Comparison of ENCODE assay signal across 10 mouse cellular contexts in genomic region chr14:12531101-12531500, GRCm38 (mm10).
DNase-seq lines count a peak whose midpoint lies in the region; ATAC-seq and TF ChIP-seq lines count a peak whose summit lies in the region.
"Had no signal": no experiment of that assay in that cellular context is flagged by ENCODE, and none has a peak within 500 bp of the region (broad histone marks: within the 10 kb centered on the region; RNA-seq: fewer than 3 reads in every experiment).

No protein-coding gene starts in this region.

- H3K9ac ChIP-seq in liver, postnatal 0 days (replicated peaks), result no peak overlapping the region
- H3K9ac ChIP-seq in liver, embryonic 12.5 days, result no peak overlapping the region
- no peak overlapping the region for H3K9ac ChIP-seq in hindbrain, embryonic 11.5 days (ENCODE audit: low read depth, low read length)
- no peak overlapping the region for H3K9ac ChIP-seq in limb, embryonic 11.5 days (ENCODE audit: low read length)
- H3K9ac ChIP-seq in stomach, postnatal 0 days (ENCODE audit: low read length), result no peak overlapping the region
- no peak overlapping the region for H3K9ac ChIP-seq in heart, embryonic 11.5 days (ENCODE audit: low read depth, low read length)
- H3K9ac ChIP-seq: limb, embryonic 12.5 days; stomach, embryonic 15.5 days had no signal

- no peaks in the 10 kb centered on the region for H3K36me3 ChIP-seq in liver, postnatal 0 days (replicated peaks; ENCODE audit: insufficient read depth, low read length)
- no peaks in the 10 kb centered on the region for H3K36me3 ChIP-seq in liver, embryonic 12.5 days
- no peaks in the 10 kb centered on the region for H3K36me3 ChIP-seq in hindbrain, embryonic 11.5 days (ENCODE audit: control insufficient read depth, insufficient read depth, low read length)
- no peaks in the 10 kb centered on the region for H3K36me3 ChIP-seq in limb, embryonic 11.5 days (ENCODE audit: control insufficient read depth, insufficient read depth, low read length)
- H3K36me3 ChIP-seq in stomach, postnatal 0 days (ENCODE audit: control insufficient read depth, insufficient read depth, low read length), result no peaks in the 10 kb centered on the region
- no peaks in the 10 kb centered on the region for H3K36me3 ChIP-seq in heart, embryonic 11.5 days (ENCODE audit: control insufficient read depth, insufficient read depth, low read length)
- H3K36me3 ChIP-seq: limb, embryonic 12.5 days; stomach, embryonic 15.5 days had no signal

- no peak overlapping the region for H3K27ac ChIP-seq in liver, postnatal 0 days (ENCODE audit: low read depth)
- H3K27ac ChIP-seq in liver, embryonic 12.5 days, result no peak overlapping the region
- no peak overlapping the region for H3K27ac ChIP-seq in hindbrain, embryonic 11.5 days (ENCODE audit: low read depth, low read length)
- no peak overlapping the region for H3K27ac ChIP-seq in limb, embryonic 11.5 days (replicated peaks; ENCODE audit: low read depth, low read length)
- H3K27ac ChIP-seq in stomach, postnatal 0 days (replicated peaks), result no peak overlapping the region
- no peak overlapping the region for H3K27ac ChIP-seq in heart, embryonic 11.5 days (ENCODE audit: low read depth, low read length)
- H3K27ac ChIP-seq: limb, embryonic 12.5 days; stomach, embryonic 15.5 days had no signal

- peak; percentile 57 for TF ChIP-seq CTCF in liver, postnatal 0 days (IDR thresholded peaks at IDR 0.05; ENCODE audit: low read depth)
- peak; percentile 84 for TF ChIP-seq CTCF in stomach, postnatal 0 days (IDR thresholded peaks at IDR 0.05; ENCODE audit: low read depth)

- H3K4me3 ChIP-seq in liver, postnatal 0 days (ENCODE audit: low read depth, low read length), result no peak overlapping the region
- no peak overlapping the region for H3K4me3 ChIP-seq in liver, embryonic 12.5 days
- no peak overlapping the region for H3K4me3 ChIP-seq in hindbrain, embryonic 11.5 days (ENCODE audit: low read depth, low read length)
- H3K4me3 ChIP-seq in limb, embryonic 11.5 days (ENCODE audit: low read depth, low read length), result no peak overlapping the region
- H3K4me3 ChIP-seq in stomach, postnatal 0 days (ENCODE audit: low read depth, low read length), result no peak overlapping the region
- no peak overlapping the region for H3K4me3 ChIP-seq in heart, embryonic 11.5 days (ENCODE audit: low read depth, low read length)
- H3K4me3 ChIP-seq: limb, embryonic 12.5 days; stomach, embryonic 15.5 days had no signal

- TF ChIP-seq EP300 in liver, postnatal 0 days (IDR thresholded peaks at IDR 0.05; ENCODE audit: low read depth), result no peak
- TF ChIP-seq EP300 in stomach, postnatal 0 days (optimal IDR thresholded peaks at IDR 0.05), result no peak

- H3K27me3 ChIP-seq in liver, postnatal 0 days (ENCODE audit: insufficient read depth, low read length), result no peaks in the 10 kb centered on the region
- H3K27me3 ChIP-seq in liver, embryonic 12.5 days (replicated peaks), result no peaks in the 10 kb centered on the region
- no peaks in the 10 kb centered on the region for H3K27me3 ChIP-seq in hindbrain, embryonic 11.5 days (ENCODE audit: control insufficient read depth, insufficient read depth, low read length)
- H3K27me3 ChIP-seq in limb, embryonic 11.5 days (ENCODE audit: control insufficient read depth, insufficient read depth, low read length), result no peaks in the 10 kb centered on the region
- no peaks in the 10 kb centered on the region for H3K27me3 ChIP-seq in stomach, postnatal 0 days (ENCODE audit: control insufficient read depth, insufficient read depth, low read length)
- H3K27me3 ChIP-seq in heart, embryonic 11.5 days (ENCODE audit: control insufficient read depth, insufficient read depth, low read length), result no peaks in the 10 kb centered on the region
- H3K27me3 ChIP-seq: stomach, embryonic 15.5 days had no signal

- no peaks in the 10 kb centered on the region for H3K9me3 ChIP-seq in liver, postnatal 0 days (ENCODE audit: low read length)
- H3K9me3 ChIP-seq in liver, embryonic 12.5 days (replicated peaks), result no peaks in the 10 kb centered on the region
- no peaks in the 10 kb centered on the region for H3K9me3 ChIP-seq in hindbrain, embryonic 11.5 days (ENCODE audit: control insufficient read depth, low read length)
- no peaks in the 10 kb centered on the region for H3K9me3 ChIP-seq in limb, embryonic 11.5 days (ENCODE audit: control insufficient read depth, low read length)
- H3K9me3 ChIP-seq in stomach, postnatal 0 days (ENCODE audit: control insufficient read depth, low read length), result no peaks in the 10 kb centered on the region
- no peaks in the 10 kb centered on the region for H3K9me3 ChIP-seq in heart, embryonic 11.5 days (replicated peaks; ENCODE audit: control insufficient read depth, low read length)
- H3K9me3 ChIP-seq: limb, embryonic 12.5 days; stomach, embryonic 15.5 days had no signal

- DNase-seq in liver, postnatal 0 days, result no peak
- DNase-seq in hindbrain, embryonic 11.5 days (ENCODE audit: low spot score), result peak; percentile 42
- peak; percentile 33 for DNase-seq in limb, embryonic 11.5 days (ENCODE audit: low spot score)
- peak; percentile 27 for DNase-seq in stomach, postnatal 0 days (ENCODE audit: low spot score)

- no peak overlapping the region for H3K4me2 ChIP-seq in liver, postnatal 0 days (ENCODE audit: low read depth, low read length)
- no peak overlapping the region for H3K4me2 ChIP-seq in liver, embryonic 12.5 days
- no peak overlapping the region for H3K4me2 ChIP-seq in hindbrain, embryonic 11.5 days (replicated peaks; ENCODE audit: low read depth, low read length)
- no peak overlapping the region for H3K4me2 ChIP-seq in limb, embryonic 11.5 days (ENCODE audit: low read depth, severe bottlenecking)
- no peak overlapping the region for H3K4me2 ChIP-seq in stomach, postnatal 0 days (replicated peaks; ENCODE audit: low read depth)
- H3K4me2 ChIP-seq in heart, embryonic 11.5 days, result no peak overlapping the region
- H3K4me2 ChIP-seq: limb, embryonic 12.5 days; stomach, embryonic 15.5 days had no signal

- H3K4me1 ChIP-seq in liver, postnatal 0 days (ENCODE audit: insufficient read depth), result no peaks in the 10 kb centered on the region
- no peaks in the 10 kb centered on the region for H3K4me1 ChIP-seq in liver, embryonic 12.5 days
- H3K4me1 ChIP-seq in hindbrain, embryonic 11.5 days (replicated peaks; ENCODE audit: control insufficient read depth, insufficient read depth, low read length), result 0 out of 2 replicates have a peak, but pooled peaks cover 2% of the 10 kb centered on the region
- H3K4me1 ChIP-seq in limb, embryonic 11.5 days (ENCODE audit: control insufficient read depth, insufficient read depth, low read length), result no peaks in the 10 kb centered on the region
- no peaks in the 10 kb centered on the region for H3K4me1 ChIP-seq in stomach, postnatal 0 days (replicated peaks; ENCODE audit: control insufficient read depth, insufficient read depth)
- H3K4me1 ChIP-seq in heart, embryonic 11.5 days (ENCODE audit: control insufficient read depth, insufficient read depth, low read length), result no peaks in the 10 kb centered on the region
- H3K4me1 ChIP-seq: stomach, embryonic 15.5 days had no signal

- WGBS in liver, postnatal 0 days (ENCODE audit: insufficient replicate concordance), result 12% methylated on average over 1 of the region's 1 CpGs
- 22% methylated on average over 1 of the region's 1 CpGs for WGBS in liver, embryonic 12.5 days (ENCODE audit: insufficient replicate concordance)
- WGBS in hindbrain, embryonic 11.5 days, result 32% methylated on average over 1 of the region's 1 CpGs
- 23% methylated on average over 1 of the region's 1 CpGs for WGBS in limb, embryonic 11.5 days
- 35% methylated on average over 1 of the region's 1 CpGs for WGBS in stomach, postnatal 0 days
- WGBS in heart, embryonic 11.5 days (ENCODE audit: insufficient replicate concordance), result 18% methylated on average over 1 of the region's 1 CpGs

- ATAC-seq in liver, postnatal 0 days, result no peak
- no peak for ATAC-seq in liver, embryonic 12.5 days
- ATAC-seq in common myeloid progenitor, adult 5-6 weeks (replicated peaks; ENCODE audit: low read depth, poor library complexity, severe bottlenecking), result peak; percentile 60; the same call in 1 of the 2 replicates
- peak; percentile 52; the same call in 1 of the 2 replicates for ATAC-seq in hindbrain, embryonic 11.5 days (ENCODE audit: low FRiP score)
- 0 out of 2 replicates have a peak, but pooled peaks have one; percentile 26 for ATAC-seq in limb, embryonic 11.5 days (ENCODE audit: insufficient number of reproducible peaks, low FRiP score, low TSS enrichment, low read depth)
- no peak for ATAC-seq in stomach, postnatal 0 days (ENCODE audit: low FRiP score, low TSS enrichment)
- ATAC-seq in granulocyte monocyte progenitor cell, adult 5-6 weeks (replicated peaks; ENCODE audit: poor library complexity, severe bottlenecking), result no peak; the same call in 1 of the 2 replicates
- no peak for ATAC-seq in heart, embryonic 11.5 days (replicated peaks; ENCODE audit: insufficient number of reproducible peaks, low FRiP score, low TSS enrichment)

Comparison
In these comparisons a context has a peak if more than half of its experiments do, and no peak if none do; other contexts are left out.
1. ATAC-seq: peak in common myeloid progenitor, adult 5-6 weeks (single experiment), hindbrain, embryonic 11.5 days (single experiment) and limb, embryonic 11.5 days (single experiment); none in liver, postnatal 0 days (single experiment), liver, embryonic 12.5 days (single experiment), stomach, postnatal 0 days (single experiment), granulocyte monocyte progenitor cell, adult 5-6 weeks (single experiment) and heart, embryonic 11.5 days (single experiment).